Mouse (Mus musculus) layer of hippocampus, postnatal 25 days (tissue): ENCODE measurements at regions not wholly inside any gene's neighbourhood (a gene's known extent, or its start where the extent isn't known, plus 50 kb on each side); places are given as distances from the start of the nearest gene placed in this dataset.

Source experiments
- DNase-seq, 2 experiments: peaks; one replicate each; pipeline ENCODE4 v3.0.0; 2022; ENCODE audit warnings: mixed read lengths in 2 of 2, low spot score in 1 of 2; ENCODE audit errors: extremely low spot score in 1 of 2

GRCm38 (mm10) chr7:121214181-121214580 lies 132.7 kb downstream of the Otoa start:
- DNase-seq, result no peak

GRCm38 (mm10) chr7:121215032-121215431 lies 133.6 kb downstream of the Otoa start:
- DNase-seq, result no peak

GRCm38 (mm10) chr7:121215735-121216134 lies 134.3 kb downstream of the Otoa start:
- no peak for DNase-seq

- DNase-seq, result no peak
Observed at GRCm38 (mm10) chr7:121218031-121218430, 136.6 kb downstream of the Otoa start.

- no peak for DNase-seq
Observed at GRCm38 (mm10) chr7:121221158-121221557, 139.7 kb downstream of the Otoa start.

- DNase-seq, result no peak
Observed at GRCm38 (mm10) chr7:121231881-121232280, 150.4 kb downstream of the Otoa start.

- no peak for DNase-seq
Observed at GRCm38 (mm10) chr7:121234831-121235230, 153.4 kb downstream of the Otoa start.

- DNase-seq, result no peak
Observed at GRCm38 (mm10) chr7:121239731-121240130, 151.9 kb upstream of the Hs3st2 start.

- no peak for DNase-seq
Observed at GRCm38 (mm10) chr7:121247845-121248244, 143.8 kb upstream of the Hs3st2 start.

GRCm38 (mm10) chr7:121257466-121257865 lies 134.2 kb upstream of the Hs3st2 start:
- DNase-seq, result no peak

GRCm38 (mm10) chr7:121258826-121259496 lies 132.7 kb upstream of the Hs3st2 start:
- peak in 1 of 2 experiments; percentile 24 for DNase-seq

GRCm38 (mm10) chr7:121259497-121260009 lies 132.1 kb upstream of the Hs3st2 start:
- DNase-seq, result no peak

- DNase-seq, result no peak
Observed at GRCm38 (mm10) chr7:121269358-121269757, 122.3 kb upstream of the Hs3st2 start.

- no peak for DNase-seq
Observed at GRCm38 (mm10) chr7:121280597-121280996, 111.1 kb upstream of the Hs3st2 start.

- DNase-seq, result no peak
Observed at GRCm38 (mm10) chr7:121282154-121282553, 109.5 kb upstream of the Hs3st2 start.

GRCm38 (mm10) chr7:121289737-121290136 lies 101.9 kb upstream of the Hs3st2 start:
- DNase-seq, result no peak

- no peak for DNase-seq
Observed at GRCm38 (mm10) chr7:121296151-121296695, 95.4 kb upstream of the Hs3st2 start.

- no peak for DNase-seq
Observed at GRCm38 (mm10) chr7:121312961-121313587, 78.6 kb upstream of the Hs3st2 start.

- no peak for DNase-seq
Observed at GRCm38 (mm10) chr7:121314521-121314920, 77.1 kb upstream of the Hs3st2 start.

- DNase-seq, result no peak
Observed at GRCm38 (mm10) chr7:121329274-121329673, 62.4 kb upstream of the Hs3st2 start.

- DNase-seq, result no peak
Observed at GRCm38 (mm10) chr7:121332532-121332931, 59.1 kb upstream of the Hs3st2 start.
